Mouse (Mus musculus): ENCODE data around the gene Dgki. TPM values are rescaled to one million over a fixed set of nuclear protein-coding genes. Genes with fewer than 3 reads are reported as not detected.

Dgki gene
- total and polyA plus RNA-seq, 3 experiments: not detected

DNA sequence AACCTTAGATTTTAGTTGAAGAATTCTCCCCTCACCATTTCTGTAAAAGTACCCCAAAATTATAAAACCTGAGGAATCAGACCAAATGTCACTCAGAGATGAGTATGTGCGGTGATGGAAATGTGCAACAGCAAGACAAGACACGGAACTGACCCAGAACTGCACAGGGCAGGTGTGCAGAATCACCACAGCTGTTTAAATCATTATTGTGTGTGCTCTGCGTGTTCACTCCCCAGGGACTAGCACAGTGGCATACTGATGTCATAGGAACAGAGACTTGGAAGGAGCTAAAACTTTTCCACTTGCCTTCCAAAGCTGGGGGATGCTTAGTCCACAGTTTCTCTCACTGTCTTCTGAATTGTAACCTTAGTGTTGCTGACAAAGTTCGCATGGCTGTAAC, 467.3 kb downstream of the Dgki start:
- TF ChIP-seq JUND (IDR thresholded peaks at IDR 0.05; ENCODE audit: low read depth, low read length) (no peak), NELFE (IDR thresholded peaks at IDR 0.05; ENCODE audit: low read depth, low read length) (no peak), POLR2AphosphoS2 (IDR thresholded peaks at IDR 0.05; ENCODE audit: low read length) (no peak), USF1 (IDR thresholded peaks at IDR 0.05; ENCODE audit: low read depth, low read length) (no peak), ELF1 (IDR thresholded peaks at IDR 0.05; ENCODE audit: low read depth, low read length) (no peak), GATA1 (IDR thresholded peaks at IDR 0.05; ENCODE audit: low read depth, low read length) (no peak), UBTF (IDR thresholded peaks at IDR 0.05; ENCODE audit: borderline replicate concordance, insufficient read depth, low read depth, low read length) (no peak), CTCF (IDR thresholded peaks at IDR 0.05 in 2 of 3, conservative IDR thresholded peaks at IDR 0.05 in 1 of 3; ENCODE audit: control insufficient read depth in 1 of 3, insufficient read depth in 1 of 3, low read depth in 2 of 3, low read length in 3 of 3, poor library complexity in 1 of 3, severe bottlenecking in 1 of 3) (no peak), POLR2A (IDR thresholded peaks at IDR 0.05; ENCODE audit: control insufficient read depth in 1 of 2, insufficient read depth in 1 of 2, low read depth in 1 of 2, low read length in 2 of 2, poor library complexity in 1 of 2) (no peak), MAX (IDR thresholded peaks at IDR 0.05; ENCODE audit: low read length) (no peak), TBP (IDR thresholded peaks at IDR 0.05; ENCODE audit: low read depth, low read length) (no peak), ETS1 (IDR thresholded peaks at IDR 0.05; ENCODE audit: low read depth, low read length) (no peak), BHLHE40 (IDR thresholded peaks at IDR 0.05; ENCODE audit: borderline replicate concordance, low read depth, low read length) (no peak), ZKSCAN1 (IDR thresholded peaks at IDR 0.05; ENCODE audit: low read depth, low read length) (no peak), ZNF384 (IDR thresholded peaks at IDR 0.05; ENCODE audit: low read depth, low read length) (no peak), MEF2A (IDR thresholded peaks at IDR 0.05; ENCODE audit: extremely low read depth, insufficient replicate concordance, low read depth, low read length, poor library complexity, severe bottlenecking) (no peak), E2F4 (IDR thresholded peaks at IDR 0.05; ENCODE audit: borderline replicate concordance, low read depth, low read length) (no peak), MXI1 (IDR thresholded peaks at IDR 0.05; ENCODE audit: low read depth, low read length) (no peak), RCOR1 (IDR thresholded peaks at IDR 0.05; ENCODE audit: low read depth, low read length) (no peak)
- Histone ChIP-seq H3K4me3 (ENCODE audit: control insufficient read depth in 1 of 2, insufficient read depth in 1 of 2, low read depth in 2 of 2, low read length in 2 of 2) (no peak overlapping the region), H3K36me3 (ENCODE audit: control insufficient read depth in 1 of 2, insufficient read depth in 2 of 2, low read length in 2 of 2) (no peaks in the 10 kb centered on the region), H3K4me1 (ENCODE audit: control insufficient read depth in 1 of 2, insufficient read depth in 2 of 2, low read length in 2 of 2) (no peaks in the 10 kb centered on the region), H3K27ac (ENCODE audit: control insufficient read depth, low read depth, low read length) (no peak overlapping the region), H3K9ac (ENCODE audit: control insufficient read depth, low read depth, low read length, poor library complexity, severe bottlenecking) (no peak overlapping the region), H3K27me3 (ENCODE audit: control insufficient read depth in 1 of 2, insufficient read depth in 2 of 2, low read length in 2 of 2) (no peaks in the 10 kb centered on the region), H3K9me3 (replicated peaks; ENCODE audit: insufficient read depth, low read length) (no peaks in the 10 kb centered on the region), H3K79me2 (ENCODE audit: control insufficient read depth, insufficient read depth, low read length, poor library complexity) (no peaks in the 10 kb centered on the region)
- DNase-seq (ENCODE audit: low read depth, low spot score): no peak

DNA sequence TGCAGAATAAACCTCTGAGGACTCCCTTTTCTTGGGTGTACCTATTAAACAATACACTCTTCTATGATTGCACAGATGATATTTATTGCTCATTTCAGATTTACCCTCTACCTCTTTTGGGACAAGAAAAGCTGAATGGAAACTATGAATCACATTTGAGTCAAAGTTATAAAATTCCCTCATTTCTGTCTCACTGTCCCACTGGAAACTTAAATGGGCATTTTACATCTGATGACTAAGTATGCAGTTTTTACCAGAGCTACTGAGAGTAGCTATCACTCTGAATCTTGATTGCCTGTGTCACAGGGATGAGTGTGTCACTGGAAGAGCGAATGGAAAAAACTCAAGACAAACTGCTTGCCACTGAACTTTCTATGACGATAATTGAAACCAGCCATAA, 467.8 kb downstream of the Dgki start:
- no peak for DNase-seq (ENCODE audit: low read depth, low spot score)
- no peaks in the 10 kb centered on the region for H3K9me3 ChIP-seq (replicated peaks; ENCODE audit: insufficient read depth, low read length)
- H3K27me3 ChIP-seq (ENCODE audit: control insufficient read depth in 1 of 2, insufficient read depth in 2 of 2, low read length in 2 of 2): no peaks in the 10 kb centered on the region
- no peaks in the 10 kb centered on the region for H3K4me1 ChIP-seq (ENCODE audit: control insufficient read depth in 1 of 2, insufficient read depth in 2 of 2, low read length in 2 of 2)
- no peak for TF ChIP-seq TBP (IDR thresholded peaks at IDR 0.05; ENCODE audit: low read depth, low read length)
- no peak overlapping the region for H3K9ac ChIP-seq (ENCODE audit: control insufficient read depth, low read depth, low read length, poor library complexity, severe bottlenecking)
- H3K27ac ChIP-seq (ENCODE audit: control insufficient read depth, low read depth, low read length): no peak overlapping the region
- no peaks in the 10 kb centered on the region for H3K79me2 ChIP-seq (ENCODE audit: control insufficient read depth, insufficient read depth, low read length, poor library complexity)
- H3K36me3 ChIP-seq (ENCODE audit: control insufficient read depth in 1 of 2, insufficient read depth in 2 of 2, low read length in 2 of 2): no peaks in the 10 kb centered on the region
- no peak overlapping the region for H3K4me3 ChIP-seq (ENCODE audit: control insufficient read depth in 1 of 2, insufficient read depth in 1 of 2, low read depth in 2 of 2, low read length in 2 of 2)
